Mouse (Mus musculus) brain, embryonic 14.5 days (tissue): ENCODE data around the gene Iqsec1.

Source experiments
- CTCF ChIP-seq: fragments of 200-500 bp; IDR thresholded peaks from 2 replicates; pipeline ENCODE4 v1.5.1; 2012; ENCODE audit warnings: inconsistent platforms, mild to moderate bottlenecking, moderate library complexity, borderline replicate concordance; ENCODE audit not compliant: insufficient read depth, insufficient read length; ENCODE audit errors: extremely low read depth
- POLR2A ChIP-seq: fragments of 200-500 bp; IDR thresholded peaks from 2 replicates; pipeline ENCODE4 v1.6.1; 2012; ENCODE audit warnings: mild to moderate bottlenecking, inconsistent platforms, borderline replicate concordance; ENCODE audit not compliant: poor library complexity, insufficient read depth, insufficient read length, severe bottlenecking; ENCODE audit errors: extremely low read depth

GRCm38 (mm10) chr6:90904143-90904542 lies 84.3 kb downstream of the Iqsec1 start:
- TF ChIP-seq CTCF (no peak), POLR2A (no peak)
